Mouse (Mus musculus) heart, adult 2 months (tissue): ENCODE data around the gene 4930455H04Rik.

Experiments
- CTCF ChIP-seq: fragments of 200-600 bp; IDR thresholded peaks from 2 replicates; pipeline ENCODE4 v1.8.1; 2022; ENCODE audit warnings: antibody characterized with exemption, mild to moderate bottlenecking, moderate library complexity
- POLR2A ChIP-seq: fragments of 200-500 bp; IDR thresholded peaks from 2 replicates; pipeline ENCODE4 v1.6.1; 2011; ENCODE audit warnings: mild to moderate bottlenecking, low read depth, low read length, control low read depth; ENCODE audit not compliant: insufficient read depth

- TF ChIP-seq CTCF: no peak
- no peak for TF ChIP-seq POLR2A
These were observed 25.3 kb upstream of the 4930455H04Rik start for GRCm38 (mm10) chr3:116942751-116943150.
